Mouse (Mus musculus) mouse embryonic stem cell (cell line): Measurements from ENCODE around the gene Odf3l2.

Source experiments
- in situ Hi-C, 2 experiments: fragments of 300-500 bp; cut with MboI; formaldehyde crosslinking; loops; 1 replicate in 1 of 2; 3 replicates in 1 of 2; pipeline ENCODE4 v1.14.3; 2019 to 2020; ENCODE audit warnings: low sequenced_read_pairs in 2 of 2, low pct_unique_long_range_greater_than_20kb in 1 of 2, mixed read lengths in 1 of 2; ENCODE audit not compliant: unreplicated experiment in 1 of 2

The Odf3l2 gene

GRCm38 (mm10) chr10:79597051-79597935 is 48.2 kb downstream of the Odf3l2 start:
- in situ Hi-C loops: no loop called here

DNA sequence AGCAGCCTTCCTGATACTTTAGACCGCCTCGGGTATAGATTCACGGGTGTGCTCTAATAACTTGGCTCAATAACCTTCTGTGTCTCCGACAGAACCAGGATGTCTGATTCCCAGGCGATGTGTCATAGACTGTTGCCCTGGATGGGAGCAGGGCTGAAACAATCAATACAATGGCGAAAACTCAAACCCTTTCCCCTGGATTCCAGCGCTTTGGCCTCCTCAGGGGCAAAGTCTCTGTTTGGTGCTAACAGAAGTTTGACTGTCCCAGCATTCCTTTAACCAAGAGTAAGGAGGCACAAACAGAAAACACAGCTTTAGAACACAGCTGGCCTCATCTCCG is 50.0 kb downstream of the Odf3l2 start:
- in situ Hi-C loops: no loop called here

- in situ Hi-C loops: no loop called here
Measured at GRCm38 (mm10) chr10:79594872-79595589, 50.5 kb downstream of the Odf3l2 start.

- in situ Hi-C loops: no loop called here
Measured at GRCm38 (mm10) chr10:79594111-79594510, 51.4 kb downstream of the Odf3l2 start.

- in situ Hi-C loops: no loop called here
Measured at GRCm38 (mm10) chr10:79590702-79591101, 54.8 kb downstream of the Odf3l2 start.
